Mouse (Mus musculus) kidney, postnatal 14 days (tissue): ENCODE data around the gene Gabrr1.
"Not testable (repeated sequence)": the region's sequence is repeated elsewhere in the genome, so short reads cannot be mapped to it uniquely, and the experiment has no call there.

Experiments
- DNase-seq: peaks from one replicate; pipeline ENCODE4 v3.0.0; 2022; ENCODE audit warnings: mixed read lengths

Gene Gabrr1

GRCm38 (mm10) chr4:33132221-33132620 is at the start of gene Gabrr1:
Gene Gabrr1 (plus strand): TSS chr4:33132521.
- no peak for DNase-seq

GRCm38 (mm10) chr4:33099118-33099694 is 33.1 kb upstream of the Gabrr1 start:
- no peak for DNase-seq

- DNase-seq = no peak
Observed at GRCm38 (mm10) chr4:33109720-33110458, 22.4 kb upstream of the Gabrr1 start.

GRCm38 (mm10) chr4:33110845-33111244 is 21.5 kb upstream of the Gabrr1 start:
- no peak for DNase-seq

GRCm38 (mm10) chr4:33111358-33111757 is 21.0 kb upstream of the Gabrr1 start:
- DNase-seq = no peak

- not testable (repeated sequence) for DNase-seq
Observed at GRCm38 (mm10) chr4:33112866-33113265, 19.5 kb upstream of the Gabrr1 start.

GRCm38 (mm10) chr4:33119118-33119517 is 13.2 kb upstream of the Gabrr1 start:
- peak; percentile 82 for DNase-seq

- peak; percentile 43 for DNase-seq
Observed at GRCm38 (mm10) chr4:33124493-33124892, 7.8 kb upstream of the Gabrr1 start.

GRCm38 (mm10) chr4:33125409-33126084 is 6.8 kb upstream of the Gabrr1 start:
- DNase-seq = no peak

GRCm38 (mm10) chr4:33146679-33147291 is 14.5 kb downstream of the Gabrr1 start:
- no peak for DNase-seq

GRCm38 (mm10) chr4:33147825-33148224 is 15.5 kb downstream of the Gabrr1 start:
- DNase-seq = peak; percentile 44

GRCm38 (mm10) chr4:33149150-33149549 is 16.8 kb downstream of the Gabrr1 start:
- no peak for DNase-seq

- no peak for DNase-seq
Observed at GRCm38 (mm10) chr4:33152087-33153038, 20.0 kb downstream of the Gabrr1 start.

- DNase-seq = no peak
Observed at GRCm38 (mm10) chr4:33183477-33183876, 51.2 kb downstream of the Gabrr1 start.

- peak; percentile 53 for DNase-seq
Observed at GRCm38 (mm10) chr4:33188164-33188563, 55.8 kb downstream of the Gabrr1 start.

- peak; percentile 91 for DNase-seq
Observed at GRCm38 (mm10) chr4:33188781-33189734, 56.7 kb downstream of the Gabrr1 start.

- DNase-seq = no peak
Observed at GRCm38 (mm10) chr4:33189735-33190036, 57.4 kb downstream of the Gabrr1 start, which contains the start of gene Pm20d2. Gene Pm20d2 (minus strand): TSS chr4:33189737.

- no peak for DNase-seq
Observed at GRCm38 (mm10) chr4:33198117-33198516, 65.8 kb downstream of the Gabrr1 start.

GRCm38 (mm10) chr4:33204682-33205081 is 72.4 kb downstream of the Gabrr1 start:
- DNase-seq = peak; percentile 58

- DNase-seq = no peak
Observed at GRCm38 (mm10) chr4:33207551-33207950, 75.2 kb downstream of the Gabrr1 start.
